ENCODE assay signal across 18 mouse cellular contexts in the genomic region with DNA sequence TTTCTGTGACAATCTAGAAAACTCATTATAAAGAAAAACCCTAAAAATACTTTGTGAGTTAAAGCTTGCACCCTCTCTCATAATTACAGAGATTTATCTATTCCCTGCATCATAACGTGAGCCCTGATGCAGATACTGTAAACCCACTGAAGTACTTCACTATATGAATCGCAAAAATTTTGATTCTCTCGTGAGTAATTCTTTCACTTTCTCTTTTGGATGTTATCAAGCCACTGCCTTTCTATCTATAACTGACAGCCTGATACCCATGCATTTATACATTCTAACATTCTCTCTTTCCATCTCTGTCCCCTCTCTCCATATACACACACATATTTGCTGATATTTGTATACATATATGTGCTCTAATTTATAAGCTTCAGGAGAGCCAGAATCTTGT.
"Had no signal": no experiment of that assay in that cellular context is flagged by ENCODE, and none has a peak within 500 bp of the region (broad histone marks: within the 10 kb centered on the region; RNA-seq: fewer than 3 reads in every experiment).

No protein-coding gene starts in this region.

- H3K27me3 ChIP-seq: limb, embryonic 13.5 days; liver, embryonic 12.5 days; liver, embryonic 15.5 days; midbrain, embryonic 12.5 days; midbrain, embryonic 15.5 days had no signal

- H3K36me3 ChIP-seq: limb, embryonic 10.5 days; limb, embryonic 13.5 days; liver, embryonic 12.5 days; liver, embryonic 15.5 days; midbrain, embryonic 12.5 days; midbrain, embryonic 15.5 days had no signal

- H3K27ac ChIP-seq: limb, embryonic 10.5 days; limb, embryonic 13.5 days; liver, embryonic 12.5 days; liver, embryonic 15.5 days; midbrain, embryonic 12.5 days; midbrain, embryonic 15.5 days; stomach, postnatal 0 days had no signal

- H3K9me3 ChIP-seq: limb, embryonic 10.5 days; limb, embryonic 13.5 days; liver, embryonic 12.5 days; liver, embryonic 15.5 days; midbrain, embryonic 12.5 days; midbrain, embryonic 15.5 days had no signal

- H3K4me2 ChIP-seq: limb, embryonic 13.5 days; liver, embryonic 12.5 days; liver, embryonic 15.5 days; midbrain, embryonic 12.5 days; midbrain, embryonic 15.5 days had no signal

- H3K4me3 ChIP-seq: limb, embryonic 10.5 days; limb, embryonic 13.5 days; liver, embryonic 12.5 days; liver, embryonic 15.5 days; midbrain, embryonic 12.5 days; midbrain, embryonic 15.5 days; myocyte had no signal

- H3K9ac ChIP-seq: limb, embryonic 13.5 days; liver, embryonic 12.5 days; liver, embryonic 15.5 days; midbrain, embryonic 12.5 days; midbrain, embryonic 15.5 days had no signal

- H3K4me1 ChIP-seq: limb, embryonic 13.5 days; liver, embryonic 15.5 days; midbrain, embryonic 12.5 days; midbrain, embryonic 15.5 days had no signal

- DNase-seq: kidney, adult 9 months; kidney, postnatal 14 days; kidney, postnatal 4 days; liver; lung, adult 18-20 months; lung, postnatal 14 days; lung, postnatal 4 days; thymus, adult 2 months; thymus, postnatal 14 days; thymus, postnatal 4 days had no signal

- ATAC-seq: liver, embryonic 12.5 days; midbrain, embryonic 15.5 days had no signal
